Mouse (Mus musculus) stomach, postnatal 0 days (tissue): ENCODE measurements around the gene Elk4.

Experiments
- CTCF ChIP-seq: IDR thresholded peaks from 2 replicates; pipeline ENCODE4 v1.5.1; 2016; ENCODE audit warnings: antibody characterized with exemption, low read depth, mild to moderate bottlenecking, moderate library complexity
- EP300 ChIP-seq: optimal IDR thresholded peaks from 2 replicates; pipeline ENCODE3; 2016; ENCODE audit warnings: antibody characterized with exemption

- peak; percentile 9; the same call in 1 of the 2 replicates for TF ChIP-seq CTCF
- peak; percentile 45 for TF ChIP-seq EP300
These were observed at the start of gene Elk4 for GRCm38 (mm10) chr1:132007282-132007815.
